Mouse (Mus musculus): ENCODE results near the gene Lsm2. TPM values are rescaled to one million over a fixed set of nuclear protein-coding genes. Genes with fewer than 3 reads are reported as not detected.
"Not testable (repeated sequence)": the region's sequence is repeated elsewhere in the genome, so short reads cannot be mapped to it uniquely, and the experiment has no call there.

The Lsm2 gene
- polyA plus RNA-seq, 2 experiments from 2014 or later, result 51.4 to 54.8 TPM

DNA sequence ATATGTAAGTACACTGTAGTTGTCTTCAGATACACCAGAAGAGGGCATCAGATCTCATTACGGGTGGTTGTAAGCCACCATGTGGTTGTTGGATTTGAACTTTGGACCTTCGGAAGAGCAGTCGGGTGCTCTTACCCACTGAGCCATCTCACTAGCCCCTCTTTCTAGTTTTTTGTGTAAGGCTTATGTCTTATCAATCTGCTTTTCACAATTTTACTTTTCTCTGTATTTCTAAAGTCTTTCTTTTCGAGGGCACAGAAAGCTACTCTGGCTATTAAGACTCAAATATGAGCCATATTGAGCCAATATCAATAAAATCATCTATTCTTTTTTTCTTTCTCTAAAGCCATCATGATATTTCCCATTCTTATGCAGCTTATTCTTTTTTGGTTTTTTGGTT is 13.5 kb downstream of the Lsm2 start:
- ATAC-seq, result not testable (repeated sequence)

- ATAC-seq, result not testable (repeated sequence)
These were observed 14.3 kb downstream of the Lsm2 start for GRCm38 (mm10) chr17:34995927-34996326.

DNA sequence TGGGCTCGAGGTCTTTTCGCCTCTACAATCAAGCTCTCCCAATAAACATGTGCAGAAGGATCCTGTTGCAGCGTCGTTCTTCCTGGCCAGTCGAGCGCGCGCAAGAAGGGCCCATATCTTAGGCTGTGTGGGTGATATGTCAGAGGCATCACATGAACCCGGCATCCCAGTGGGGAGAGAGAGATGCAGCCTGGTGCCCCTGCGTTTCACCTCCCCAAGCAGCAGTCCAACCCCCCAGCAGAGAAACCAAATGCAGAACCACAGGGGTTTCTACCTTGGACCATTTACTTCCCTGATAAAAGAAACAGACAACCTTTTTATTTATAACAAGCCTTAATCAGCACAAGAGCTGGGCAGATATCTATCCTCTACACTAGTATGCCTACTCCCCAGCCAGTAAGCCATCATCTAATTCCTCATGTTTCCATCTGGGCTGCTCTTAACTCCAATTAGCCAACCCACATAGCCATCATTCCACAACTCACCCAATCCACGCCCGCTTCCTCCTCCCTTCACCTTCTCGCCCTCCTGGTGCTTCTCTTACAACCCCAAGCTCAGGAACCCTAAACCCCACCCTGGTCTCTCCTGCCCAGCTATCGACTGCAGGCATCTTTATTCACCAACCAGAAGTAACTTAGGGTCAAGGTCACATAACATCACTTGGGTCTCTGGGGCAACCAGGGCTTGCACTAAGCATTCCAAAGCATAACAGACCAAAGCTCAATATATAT is 14.9 kb downstream of the Lsm2 start:
- no peak for ATAC-seq

GRCm38 (mm10) chr17:34997142-34997483 is 15.5 kb downstream of the Lsm2 start:
- ATAC-seq, result no peak

DNA sequence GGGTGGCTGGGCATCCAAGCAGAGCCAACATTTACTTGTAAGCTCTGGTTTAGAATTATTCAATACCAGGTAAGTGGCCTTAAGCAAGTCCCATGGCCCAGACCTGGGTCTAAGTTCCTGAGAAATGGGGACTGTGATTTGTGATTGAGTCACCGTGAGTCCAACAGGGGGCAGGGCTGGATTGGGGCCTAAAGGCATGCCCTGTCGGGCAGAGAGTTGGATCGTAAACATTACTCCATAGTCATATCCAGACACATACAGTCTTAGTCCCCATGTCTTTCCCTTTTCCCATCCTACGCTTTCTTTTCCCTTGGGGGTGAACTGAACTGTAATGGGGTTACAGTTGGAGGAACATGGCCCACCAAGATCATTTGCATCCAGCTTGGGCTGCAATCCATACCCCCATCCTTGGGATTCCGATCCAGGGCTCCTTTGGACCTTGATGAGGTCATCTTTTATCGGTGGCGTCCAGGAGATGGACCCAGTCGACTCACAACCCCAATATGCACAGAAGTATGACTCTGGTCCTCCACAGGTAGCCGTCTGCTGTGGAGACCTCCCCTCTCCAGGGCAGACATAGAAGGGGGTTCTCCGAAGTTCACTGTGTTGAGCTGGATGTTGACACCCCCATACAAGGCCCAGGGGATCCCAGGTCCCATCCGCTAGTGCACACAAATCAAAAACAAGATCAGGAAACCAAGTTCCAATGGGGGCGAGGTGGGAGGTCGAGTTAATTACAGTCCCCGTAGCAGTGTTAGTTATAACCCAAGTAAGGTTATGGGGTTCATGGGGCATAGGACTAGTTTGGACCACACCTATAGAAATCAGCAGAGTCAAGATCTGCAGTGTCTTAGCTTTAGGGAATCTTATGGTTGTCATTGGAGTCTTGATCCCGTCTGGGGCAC is 17.1 kb downstream of the Lsm2 start:
- ATAC-seq, result no peak

DNA sequence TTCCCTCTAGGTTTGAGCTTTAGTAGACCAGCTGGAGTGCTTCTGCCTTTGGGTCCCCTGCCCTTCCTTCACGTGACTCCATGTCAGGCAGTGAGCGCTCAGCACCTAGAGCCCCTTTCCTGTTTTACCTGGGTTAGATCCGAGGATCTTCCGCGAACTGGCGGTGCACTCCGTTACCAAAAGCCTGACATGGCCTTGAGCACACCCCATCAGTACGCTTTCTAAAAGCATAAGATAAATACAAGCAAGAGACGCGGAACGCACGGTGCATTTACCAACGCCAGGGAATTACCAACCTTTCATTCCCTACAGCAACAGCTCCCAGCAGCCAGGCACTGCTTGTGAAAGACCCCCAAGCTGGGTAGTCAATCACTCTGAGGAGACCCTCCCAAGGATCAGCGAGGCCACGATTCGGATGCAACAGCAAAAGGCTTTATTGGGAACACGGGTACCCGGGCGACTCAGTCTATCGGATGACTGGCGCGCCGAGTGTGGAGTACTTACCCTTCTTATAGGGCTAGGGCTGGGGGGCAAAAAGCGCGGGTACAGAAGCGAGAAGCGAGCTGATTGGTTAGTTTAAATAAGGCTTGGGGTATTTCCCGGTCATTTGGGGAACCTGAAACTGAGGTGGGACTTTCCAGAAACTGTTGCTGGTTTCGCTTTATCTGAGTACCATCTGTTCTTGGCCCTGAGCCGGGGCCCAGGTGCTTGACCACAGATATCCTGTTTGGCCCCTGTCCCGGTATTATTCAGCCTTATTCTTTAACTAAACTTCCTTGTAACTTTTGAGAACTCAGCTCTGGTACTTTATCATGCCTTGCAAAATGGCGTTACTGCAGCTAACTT is 18.4 kb downstream of the Lsm2 start:
- ATAC-seq, result peak; percentile 31

- peak; percentile 76 for ATAC-seq
These were observed 19.2 kb downstream of the Lsm2 start, which contains the start of gene Vars for GRCm38 (mm10) chr17:35000717-35001451. TSS of gene Vars (plus strand) at chr17:35000987.

DNA sequence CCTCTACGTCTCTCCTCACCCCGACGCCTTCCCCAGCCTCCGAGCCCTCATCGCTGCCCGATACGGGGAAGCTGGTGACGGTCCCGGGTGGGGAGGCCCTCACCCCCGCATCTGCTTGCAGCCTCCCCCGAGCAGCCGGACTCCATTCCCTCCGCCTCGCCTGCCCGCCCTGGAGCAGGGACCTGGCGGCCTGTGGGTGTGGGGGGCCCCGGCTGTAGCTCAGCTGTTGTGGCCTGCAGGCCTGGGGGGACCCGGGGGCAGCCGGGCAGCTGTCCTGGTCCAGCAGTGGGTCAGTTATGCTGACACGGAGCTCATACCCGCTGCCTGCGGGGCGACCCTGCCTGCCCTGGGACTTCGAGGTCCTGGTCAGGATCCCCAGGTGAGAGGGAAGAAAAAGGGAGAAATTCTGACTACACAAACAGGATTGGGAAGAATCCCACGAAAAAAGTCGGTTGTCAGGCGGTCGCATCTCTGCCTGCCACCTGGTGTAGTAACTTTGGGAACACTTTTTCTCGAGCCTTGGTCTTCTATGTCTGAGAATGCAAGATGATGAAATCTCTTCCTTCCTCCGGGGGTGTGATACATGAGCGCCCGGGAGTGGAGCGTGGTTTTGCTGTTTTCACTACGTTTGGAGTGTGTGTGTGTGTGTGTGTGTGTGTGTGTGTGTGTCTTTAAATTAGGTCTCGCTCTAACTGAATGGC is 19.9 kb downstream of the Lsm2 start:
- ATAC-seq, result no peak

- ATAC-seq, result peak; percentile 19
These were observed 20.6 kb downstream of the Lsm2 start for GRCm38 (mm10) chr17:35002153-35002865.

DNA sequence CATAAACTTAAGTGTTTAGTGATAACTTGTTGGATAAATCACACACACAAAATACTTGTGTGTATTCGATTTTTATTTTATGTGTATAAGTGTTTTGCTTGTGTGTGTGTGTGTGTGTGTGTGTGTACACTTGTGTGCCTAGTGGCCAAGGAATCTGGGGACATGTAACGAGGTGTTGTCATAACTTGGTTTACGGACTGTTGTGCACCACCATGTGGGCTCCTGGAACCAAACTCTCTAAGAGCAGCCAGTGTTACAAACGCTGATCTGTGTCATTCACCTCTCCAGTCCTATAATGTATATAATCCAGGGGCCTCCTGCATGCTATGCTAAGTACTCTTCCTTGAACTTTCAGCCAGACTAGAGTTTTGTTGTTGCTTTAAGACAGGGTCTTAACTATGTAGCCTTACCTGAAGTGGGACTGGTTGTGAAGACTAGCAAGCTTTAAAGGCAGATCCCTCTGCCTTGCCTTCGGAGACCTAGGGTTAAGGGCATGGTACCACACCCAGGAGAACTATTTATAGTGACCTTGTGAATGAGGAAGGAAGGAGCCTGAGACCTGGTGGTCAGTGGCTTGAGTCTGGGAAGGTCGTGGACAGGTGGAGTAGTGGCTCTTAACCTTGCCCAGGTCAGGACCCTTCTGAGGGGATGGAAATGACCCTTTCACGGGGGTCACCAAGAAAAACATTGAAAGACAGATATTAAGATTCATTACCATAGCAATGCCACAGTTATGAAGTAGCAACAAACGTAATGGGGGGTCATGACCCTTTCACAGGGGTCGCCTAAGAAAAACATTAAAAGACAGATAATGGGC is 21.6 kb downstream of the Lsm2 start:
- ATAC-seq, result no peak

DNA sequence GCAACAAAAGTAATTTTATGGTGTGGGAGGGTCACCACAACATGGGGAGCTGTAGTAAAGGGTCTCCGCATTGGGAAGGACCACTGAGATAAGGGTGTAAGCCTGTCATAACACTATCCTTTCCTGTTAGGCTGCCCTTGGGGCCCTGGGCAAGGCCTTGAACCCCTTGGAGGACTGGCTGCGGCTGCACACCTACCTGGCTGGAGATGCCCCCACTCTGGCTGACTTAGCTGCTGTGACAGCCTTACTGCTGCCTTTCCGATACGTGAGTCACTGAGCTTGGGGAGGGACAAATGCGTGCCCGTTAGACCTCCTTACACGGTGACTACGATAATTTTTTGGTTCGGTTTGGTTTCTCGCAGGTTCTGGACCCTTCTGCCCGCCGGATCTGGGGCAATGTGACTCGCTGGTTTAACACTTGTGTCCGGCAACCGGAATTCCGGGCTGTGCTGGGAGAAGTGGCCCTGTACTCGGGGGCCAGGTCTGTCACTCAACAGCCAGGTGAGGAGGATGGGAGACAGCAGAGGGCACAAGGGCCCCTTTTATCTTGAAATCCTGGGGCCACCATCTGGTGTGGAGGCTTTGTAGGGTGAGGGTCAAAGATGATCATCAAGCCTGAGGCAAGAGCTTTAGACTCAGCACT is 22.5 kb downstream of the Lsm2 start:
- ATAC-seq, result no peak

GRCm38 (mm10) chr17:35005158-35005557 is 23.5 kb downstream of the Lsm2 start:
- ATAC-seq, result no peak

- not testable (repeated sequence) for ATAC-seq
These were observed 24.2 kb downstream of the Lsm2 start for GRCm38 (mm10) chr17:35005902-35006301.

GRCm38 (mm10) chr17:35007387-35007991 is 25.8 kb downstream of the Lsm2 start:
- no peak for ATAC-seq

DNA sequence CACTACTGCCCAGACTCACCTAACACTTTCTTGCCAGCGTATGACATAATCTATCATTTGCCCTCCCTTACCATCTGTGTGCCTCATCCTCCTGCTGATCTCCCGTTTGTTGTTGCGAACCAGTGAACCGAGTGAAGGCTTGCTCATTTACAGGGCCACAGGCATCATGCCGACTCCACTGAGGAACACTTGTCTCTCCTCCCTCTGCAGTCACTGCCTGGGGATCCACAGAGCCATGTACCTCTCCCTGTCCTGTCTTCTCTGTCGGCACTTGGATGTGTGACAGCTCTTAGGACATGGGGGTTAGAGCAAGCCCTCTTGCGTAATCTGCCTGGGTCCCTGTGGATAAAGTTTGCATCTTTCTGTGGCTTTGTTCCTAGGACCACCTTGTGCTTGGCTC is 27.9 kb downstream of the Lsm2 start:
- no peak for ATAC-seq

DNA sequence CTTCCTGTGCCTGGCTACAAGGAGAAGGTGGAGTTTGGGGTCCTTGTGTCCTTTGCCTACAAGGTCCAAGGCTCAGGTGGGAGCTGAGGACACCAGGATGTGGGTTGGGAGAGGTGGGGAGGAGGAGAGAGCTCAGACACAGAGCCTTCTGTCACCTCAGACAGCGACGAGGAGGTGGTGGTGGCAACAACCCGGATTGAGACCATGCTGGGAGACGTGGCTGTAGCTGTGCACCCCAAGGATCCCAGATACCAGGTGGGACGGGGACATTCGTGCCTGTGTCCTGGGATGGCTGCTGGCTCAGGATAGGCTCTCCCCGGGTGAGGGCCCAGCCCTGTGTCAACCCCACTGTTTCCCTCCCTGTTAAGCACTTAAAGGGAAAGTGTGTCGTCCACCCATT is 29.8 kb downstream of the Lsm2 start:
- no peak for ATAC-seq

DNA sequence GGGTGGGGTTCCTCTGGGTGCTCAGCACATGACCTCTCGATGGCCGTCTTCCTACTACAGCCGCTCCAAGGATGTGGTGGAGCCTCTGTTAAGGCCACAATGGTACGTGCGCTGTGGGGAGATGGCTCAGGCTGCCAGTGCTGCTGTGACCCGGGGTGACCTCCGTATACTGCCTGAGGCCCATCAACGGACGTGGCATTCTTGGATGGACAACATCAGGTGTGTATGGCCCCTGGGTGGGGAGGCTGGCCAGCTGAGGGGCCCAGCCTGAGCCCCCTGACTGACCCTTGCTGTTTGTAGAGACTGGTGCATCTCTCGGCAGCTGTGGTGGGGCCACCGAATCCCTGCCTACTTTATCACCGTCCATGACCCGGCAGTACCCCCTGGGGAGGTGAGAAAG is 30.8 kb downstream of the Lsm2 start:
- ATAC-seq, result no peak

GRCm38 (mm10) chr17:35013221-35013620 is 31.6 kb downstream of the Lsm2 start:
- no peak for ATAC-seq

DNA sequence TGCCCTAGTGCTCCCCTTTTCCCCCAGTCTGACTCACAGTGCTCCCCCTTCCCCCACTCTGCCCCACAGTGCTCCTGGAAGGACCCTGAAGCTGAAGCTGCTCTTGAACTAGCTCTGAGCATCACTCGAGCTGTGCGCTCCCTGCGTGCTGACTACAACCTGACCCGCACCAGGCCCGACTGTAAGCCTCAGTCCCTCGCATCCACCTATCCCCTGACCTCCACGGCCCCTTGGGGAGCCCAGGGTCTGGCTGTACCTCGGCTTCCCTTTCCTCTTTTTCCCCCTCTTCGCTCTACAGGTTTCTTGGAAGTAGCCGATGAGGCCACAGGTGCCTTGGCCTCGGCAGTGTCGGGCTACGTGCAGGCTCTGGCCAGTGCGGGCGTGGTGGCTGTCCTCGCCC is 33.6 kb downstream of the Lsm2 start:
- ATAC-seq, result no peak

Data from CD4-positive, CD25-positive, alpha-beta regulatory T cell, adult 4 months (primary cell).